Mouse (Mus musculus) E14TG2a.4 (cell line): ENCODE results near the gene Gm20388.

Experiments used
- CTCF ChIP-seq: conservative IDR thresholded peaks from 2 replicates; pipeline ENCODE4 v1.5.1; 2014; ENCODE audit warnings: low read length
- NANOG ChIP-seq: IDR thresholded peaks from 2 replicates; pipeline ENCODE4 v1.6.1; 2014; ENCODE audit warnings: borderline replicate concordance, low read length, mixed read lengths

GRCm38 (mm10) chr8:122134121-122134529 is 2223.5 kb downstream of the Gm20388 start:
- no peak for TF ChIP-seq CTCF
- TF ChIP-seq NANOG: no peak
